Mouse (Mus musculus) sigmoid colon, adult 10 weeks (tissue): ENCODE results near the gene Nhlh1. TPM values are rescaled to one million over a fixed set of nuclear protein-coding genes. Genes with fewer than 3 reads are reported as not detected.

ENCODE experiments used
- polyA plus RNA-seq: library from polyadenylated mRNA; stranded (reverse); fragments of 350-450 nt; fragmentation: Illumina TruSeq; extraction: RNeasy Lipid Tissue Mini Kit (QIAGEN cat#74804); gene quantifications from one replicate; pipeline ENCODE4 v1.2.3, GENCODE M21; 2014; ENCODE audit warnings: low read depth, low replicate concordance

Nhlh1 gene
- polyA plus RNA-seq = not detected

GRCm38 (mm10) chr1:172057491-172057921, at the start of gene Nhlh1:
Gene Nhlh1 (minus strand): TSS chr1:172057573.

GRCm38 (mm10) chr1:172082101-172082898, 24.9 kb upstream of the Nhlh1 start, which contains the start of the genes Copa and Ncstn:
Gene Copa (plus strand): TSS chr1:172082529.
Gene Ncstn (minus strand): TSS chr1:172082795.

GRCm38 (mm10) chr1:172028394-172029275, 28.7 kb downstream of the Nhlh1 start, which contains the start of gene Vangl2:
Gene Vangl2 (minus strand): TSS chr1:172028444.

Other genes starting within 250 kb of the Nhlh1 start
- 22.0 TPM for gene Cd84, start 217.9 kb downstream of the Nhlh1 start, polyA plus RNA-seq
- 2.1 TPM for gene Gm10521, start 161.9 kb downstream of the Nhlh1 start, polyA plus RNA-seq
- gene Slamf6, start 140.1 kb downstream of the Nhlh1 start, polyA plus RNA-seq = 4.9 TPM
- 1.4 TPM for gene Vangl2, start 29.1 kb downstream of the Nhlh1 start, polyA plus RNA-seq
- 180 TPM for gene Copa, start 25.0 kb upstream of the Nhlh1 start, polyA plus RNA-seq
- 38.8 TPM for gene Ncstn, start 25.2 kb upstream of the Nhlh1 start, polyA plus RNA-seq
- gene Pex19, start 69.2 kb upstream of the Nhlh1 start, polyA plus RNA-seq = 40.4 TPM
- gene Dcaf8, start 90.5 kb upstream of the Nhlh1 start, polyA plus RNA-seq = 74.0 TPM
- 36.7 TPM for gene Pea15a, start 149.2 kb upstream of the Nhlh1 start, polyA plus RNA-seq
- gene Casq1, start 162.3 kb upstream of the Nhlh1 start, polyA plus RNA-seq = 0.63 TPM
- not detected for gene Atp1a4, start 200.8 kb upstream of the Nhlh1 start, polyA plus RNA-seq
- gene Igsf8, start 204.1 kb upstream of the Nhlh1 start, polyA plus RNA-seq = 1.1 TPM
- gene Atp1a2, start 240.5 kb upstream of the Nhlh1 start, polyA plus RNA-seq = 4.4 TPM